Mouse (Mus musculus) ES-E14 (cell line): ENCODE measurements around the gene Erf. TPM values are rescaled to one million over a fixed set of nuclear protein-coding genes. Genes with fewer than 3 reads are reported as not detected.

Source experiments
- DNase-seq: peaks from one replicate; pipeline ENCODE4 v3.0.0-alpha.2; 2013; ENCODE audit warnings: low read depth, low spot score
- H3K27ac ChIP-seq: 2 replicates; pipeline ENCODE4 v1.5.1; 2012; ENCODE audit warnings: low read depth, mild to moderate bottlenecking, low read length, moderate library complexity, mixed read lengths; ENCODE audit not compliant: poor library complexity, insufficient read depth, severe bottlenecking
- H3K36me3 ChIP-seq: 2 replicates; pipeline ENCODE4 v1.6.1; 2012; ENCODE audit warnings: mild to moderate bottlenecking, low read length, moderate library complexity, mixed read lengths; ENCODE audit not compliant: control insufficient read depth, poor library complexity, insufficient read depth, severe bottlenecking
- H3K4me1 ChIP-seq, 2 experiments: fragments of 150-350 bp in 1 of 2; sonication (generic) in 1 of 2; 2 replicates each; pipeline ENCODE4 v1.6.1; 2012; ENCODE audit warnings: low read length in 2 of 2, mild to moderate bottlenecking in 1 of 2, mixed read lengths in 1 of 2; ENCODE audit not compliant: control insufficient read depth in 2 of 2, insufficient read depth in 2 of 2, poor library complexity in 1 of 2
- H3K4me3 ChIP-seq, 2 experiments: fragments of 150-350 bp in 1 of 2; sonication (generic) in 1 of 2; 2 replicates each; pipeline ENCODE4 v1.5.1; 2012; ENCODE audit warnings: low read length in 2 of 2, low read depth in 1 of 2, mild to moderate bottlenecking in 1 of 2, mixed read lengths in 1 of 2; ENCODE audit not compliant: insufficient read depth in 1 of 2, poor library complexity in 1 of 2, severe bottlenecking in 1 of 2
- H3K9ac ChIP-seq: 2 replicates; pipeline ENCODE4 v1.6.1; 2012; ENCODE audit warnings: low read depth, mild to moderate bottlenecking, low read length, mixed read lengths; ENCODE audit not compliant: poor library complexity, insufficient read depth, severe bottlenecking
- H3K9me3 ChIP-seq: fragments of 150-350 bp; sonication (generic); 2 replicates; pipeline ENCODE4 v1.6.1; 2012; ENCODE audit warnings: low read depth, mild to moderate bottlenecking, low read length; ENCODE audit not compliant: control insufficient read depth, insufficient read depth
- CHD2 ChIP-seq: IDR thresholded peaks from 2 replicates; pipeline ENCODE4 v1.6.1; 2014; ENCODE audit warnings: mild to moderate bottlenecking, low read depth, low read length, inconsistent platforms
- HCFC1 ChIP-seq: IDR thresholded peaks from 2 replicates; pipeline ENCODE4 v1.6.1; 2012; ENCODE audit warnings: low read length, inconsistent platforms, borderline replicate concordance; ENCODE audit not compliant: insufficient read depth
- MAFK ChIP-seq: IDR thresholded peaks from 2 replicates; pipeline ENCODE4 v1.6.1; 2014; ENCODE audit warnings: mild to moderate bottlenecking, low read depth, low read length, inconsistent platforms; ENCODE audit not compliant: insufficient read depth
- ZC3H11A ChIP-seq: IDR thresholded peaks from 2 replicates; pipeline ENCODE4 v1.6.1; 2012; ENCODE audit warnings: low read depth, mild to moderate bottlenecking, inconsistent platforms, low read length, borderline replicate concordance
- ZNF384 ChIP-seq: IDR thresholded peaks from 2 replicates; pipeline ENCODE4 v1.6.1; 2012; ENCODE audit warnings: low read depth, low read length, inconsistent platforms
- in situ Hi-C, 2 experiments: fragments of 600-800 bp; cut with MboI; formaldehyde crosslinking; loops; one replicate each; pipeline ENCODE4 v1.15.1; 2025; ENCODE audit warnings: low sequenced_read_pairs in 2 of 2, inconsistent platforms in 1 of 2; ENCODE audit not compliant: unreplicated experiment in 2 of 2
- total RNA-seq: library from RNA; depleted of rRNA; stranded (reverse); fragments of 300-350 nt; gene quantifications from 2 replicates; pipeline ENCODE4 v1.2.3, GENCODE M21; 2012

The Erf gene
- total RNA-seq, 1 experiment: 87.1 TPM

- peaks cover 47% of the 10 kb centered on the region for H3K36me3 ChIP-seq
- no peak overlapping the region for H3K4me3 ChIP-seq
- H3K27ac ChIP-seq: no peak overlapping the region
Observed at GRCm38 (mm10) chr7:25284766-25285165, 34.2 kb upstream of the Erf start.

DNA sequence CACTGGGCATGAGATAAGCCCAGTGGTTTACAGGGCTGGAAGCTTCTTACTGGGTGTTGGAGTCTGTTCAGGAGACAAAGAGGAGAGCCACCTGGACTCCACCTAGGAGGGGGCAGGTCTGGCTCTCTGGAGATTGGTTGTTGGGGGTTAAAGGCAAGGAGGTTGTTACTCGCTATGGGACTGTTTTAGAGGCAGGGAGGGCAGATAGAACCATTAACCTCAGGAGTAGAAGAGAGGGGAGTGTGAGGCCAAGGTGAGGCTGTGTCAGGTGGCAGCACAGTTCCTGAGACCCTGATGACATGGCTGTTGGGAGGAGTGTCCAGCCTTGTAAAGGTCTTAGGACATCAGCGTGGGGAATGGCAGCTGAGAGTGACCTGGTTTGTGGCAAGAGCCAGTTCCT, 33.6 kb upstream of the Erf start:
- DNase-seq: no peak
- peaks cover 12 to 31% of the 10 kb centered on the region in 2 experiments; a peak in 2 of 4 replicates for H3K4me1 ChIP-seq
- in situ Hi-C loops: no loop called here
- no peaks in the 10 kb centered on the region for H3K9me3 ChIP-seq
- H3K27ac ChIP-seq: no peak overlapping the region
- H3K36me3 ChIP-seq: peaks cover 45% of the 10 kb centered on the region
- no peak overlapping the region for H3K4me3 ChIP-seq
- H3K9ac ChIP-seq: no peak overlapping the region
- TF ChIP-seq CHD2 (no peak), ZC3H11A (no peak), ZNF384 (no peak), MAFK (no peak), HCFC1 (no peak)

More at GRCm38 (mm10) chr7:25284766-25285165, 34.2 kb upstream of the Erf start:
- in situ Hi-C loops: no loop called here
- TF ChIP-seq HCFC1: no peak
- TF ChIP-seq MAFK: no peak
- TF ChIP-seq ZC3H11A: no peak
- TF ChIP-seq CHD2: no peak
- no peak for TF ChIP-seq ZNF384
- no peak for DNase-seq
- Histone ChIP-seq H3K9ac (no peak overlapping the region), H3K4me1 (peaks cover 12 to 30% of the 10 kb centered on the region in 2 experiments; a peak in 2 of 4 replicates), H3K9me3 (no peaks in the 10 kb centered on the region)

GRCm38 (mm10) chr7:25283637-25284036, 33.1 kb upstream of the Erf start:
- peak overlapping the region; percentile 96 for H3K9ac ChIP-seq
- H3K36me3 ChIP-seq: peaks cover 39% of the 10 kb centered on the region
- H3K9me3 ChIP-seq: no peaks in the 10 kb centered on the region
- no peak overlapping the region for H3K27ac ChIP-seq
- TF ChIP-seq CHD2 (no peak), HCFC1 (no peak), ZC3H11A (no peak)
- peaks cover 12 to 31% of the 10 kb centered on the region in 2 experiments; a peak in 2 of 4 replicates for H3K4me1 ChIP-seq
- H3K4me3 ChIP-seq: peak overlapping the region; percentile 82 to 95
- in situ Hi-C loops: no loop called here
- no peak for DNase-seq

GRCm38 (mm10) chr7:25282731-25283211, 32.2 kb upstream of the Erf start:
- in situ Hi-C loops: no loop called here
- H3K4me1 ChIP-seq: peaks cover 15 to 31% of the 10 kb centered on the region in 2 experiments; a peak in 2 of 4 replicates

More at GRCm38 (mm10) chr7:25282731-25283211, 32.2 kb upstream of the Erf start:
- TF ChIP-seq HCFC1 (0 out of 2 replicates have a peak, but pooled peaks have one; percentile 8), CHD2 (no peak)
- DNase-seq: no peak
- H3K9ac ChIP-seq: peak overlapping the region; percentile 96
- H3K27ac ChIP-seq: peak overlapping the region; percentile 98
- peaks cover 31% of the 10 kb centered on the region for H3K36me3 ChIP-seq
- peak overlapping the region; percentile 82 to 95 for H3K4me3 ChIP-seq
- no peaks in the 10 kb centered on the region for H3K9me3 ChIP-seq
